Mouse (Mus musculus) ES-E14 (cell line): ENCODE results near the gene Heyl. TPM values are rescaled to one million over a fixed set of nuclear protein-coding genes. Genes with fewer than 3 reads are reported as not detected.

Experiments
- DNase-seq: peaks from one replicate; pipeline ENCODE4 v3.0.0-alpha.2; 2013; ENCODE audit warnings: low read depth, low spot score
- H3K27ac ChIP-seq: 2 replicates; pipeline ENCODE4 v1.5.1; 2012; ENCODE audit warnings: low read depth, mild to moderate bottlenecking, low read length, moderate library complexity, mixed read lengths; ENCODE audit not compliant: poor library complexity, insufficient read depth, severe bottlenecking
- H3K36me3 ChIP-seq: 2 replicates; pipeline ENCODE4 v1.6.1; 2012; ENCODE audit warnings: mild to moderate bottlenecking, low read length, moderate library complexity, mixed read lengths; ENCODE audit not compliant: control insufficient read depth, poor library complexity, insufficient read depth, severe bottlenecking
- H3K4me1 ChIP-seq, 2 experiments: fragments of 150-350 bp in 1 of 2; sonication (generic) in 1 of 2; 2 replicates each; pipeline ENCODE4 v1.6.1; 2012; ENCODE audit warnings: low read length in 2 of 2, mild to moderate bottlenecking in 1 of 2, mixed read lengths in 1 of 2; ENCODE audit not compliant: control insufficient read depth in 2 of 2, insufficient read depth in 2 of 2, poor library complexity in 1 of 2
- H3K4me3 ChIP-seq, 2 experiments: fragments of 150-350 bp in 1 of 2; sonication (generic) in 1 of 2; 2 replicates each; pipeline ENCODE4 v1.5.1; 2012; ENCODE audit warnings: low read length in 2 of 2, low read depth in 1 of 2, mild to moderate bottlenecking in 1 of 2, mixed read lengths in 1 of 2; ENCODE audit not compliant: insufficient read depth in 1 of 2, poor library complexity in 1 of 2, severe bottlenecking in 1 of 2
- H3K9ac ChIP-seq: 2 replicates; pipeline ENCODE4 v1.6.1; 2012; ENCODE audit warnings: low read depth, mild to moderate bottlenecking, low read length, mixed read lengths; ENCODE audit not compliant: poor library complexity, insufficient read depth, severe bottlenecking
- H3K9me3 ChIP-seq: fragments of 150-350 bp; sonication (generic); 2 replicates; pipeline ENCODE4 v1.6.1; 2012; ENCODE audit warnings: low read depth, mild to moderate bottlenecking, low read length; ENCODE audit not compliant: control insufficient read depth, insufficient read depth
- CHD2 ChIP-seq: IDR thresholded peaks from 2 replicates; pipeline ENCODE4 v1.6.1; 2014; ENCODE audit warnings: mild to moderate bottlenecking, low read depth, low read length, inconsistent platforms
- HCFC1 ChIP-seq: IDR thresholded peaks from 2 replicates; pipeline ENCODE4 v1.6.1; 2012; ENCODE audit warnings: low read length, inconsistent platforms, borderline replicate concordance; ENCODE audit not compliant: insufficient read depth
- MAFK ChIP-seq: IDR thresholded peaks from 2 replicates; pipeline ENCODE4 v1.6.1; 2014; ENCODE audit warnings: mild to moderate bottlenecking, low read depth, low read length, inconsistent platforms; ENCODE audit not compliant: insufficient read depth
- ZC3H11A ChIP-seq: IDR thresholded peaks from 2 replicates; pipeline ENCODE4 v1.6.1; 2012; ENCODE audit warnings: low read depth, mild to moderate bottlenecking, inconsistent platforms, low read length, borderline replicate concordance
- ZNF384 ChIP-seq: IDR thresholded peaks from 2 replicates; pipeline ENCODE4 v1.6.1; 2012; ENCODE audit warnings: low read depth, low read length, inconsistent platforms
- in situ Hi-C, 2 experiments: fragments of 600-800 bp; cut with MboI; formaldehyde crosslinking; loops; one replicate each; pipeline ENCODE4 v1.15.1; 2025; ENCODE audit warnings: low sequenced_read_pairs in 2 of 2, inconsistent platforms in 1 of 2; ENCODE audit not compliant: unreplicated experiment in 2 of 2
- total RNA-seq: library from RNA; depleted of rRNA; stranded (reverse); fragments of 300-350 nt; gene quantifications from 2 replicates; pipeline ENCODE4 v1.2.3, GENCODE M21; 2012

The Heyl gene
- total RNA-seq, 1 experiment = not detected

- no peak overlapping the region for H3K27ac ChIP-seq
- in situ Hi-C loops = no loop called here
- TF ChIP-seq HCFC1 (no peak), ZNF384 (no peak), MAFK (no peak), CHD2 (no peak), ZC3H11A (no peak)
- no peak overlapping the region for H3K4me3 ChIP-seq
- no peaks in the 10 kb centered on the region for H3K36me3 ChIP-seq
- H3K9me3 ChIP-seq = no peaks in the 10 kb centered on the region
- no peak for DNase-seq
- no peak overlapping the region for H3K9ac ChIP-seq
- H3K4me1 ChIP-seq = no peaks in the 10 kb centered on the region
Observed at GRCm38 (mm10) chr4:123246651-123247050, 13.3 kb downstream of the Heyl start.

- H3K27ac ChIP-seq = no peak overlapping the region
- DNase-seq = no peak
- no peak overlapping the region for H3K4me3 ChIP-seq
- no peak overlapping the region for H3K9ac ChIP-seq
- H3K4me1 ChIP-seq = no peaks in the 10 kb centered on the region
- no peak for TF ChIP-seq MAFK
- TF ChIP-seq HCFC1 = no peak
- TF ChIP-seq ZC3H11A = no peak
- no peak for TF ChIP-seq ZNF384
- no peak for TF ChIP-seq CHD2
- no peaks in the 10 kb centered on the region for H3K36me3 ChIP-seq
- no peaks in the 10 kb centered on the region for H3K9me3 ChIP-seq
- in situ Hi-C loops = no loop called here
Observed at GRCm38 (mm10) chr4:123247147-123247880, 14.0 kb downstream of the Heyl start.

GRCm38 (mm10) chr4:123248971-123249567 is 15.7 kb downstream of the Heyl start:
- Histone ChIP-seq H3K4me3 (no peak overlapping the region), H3K4me1 (no peaks in the 10 kb centered on the region), H3K36me3 (no peaks in the 10 kb centered on the region), H3K9me3 (no peaks in the 10 kb centered on the region), H3K27ac (no peak overlapping the region), H3K9ac (no peak overlapping the region)
- no peak for TF ChIP-seq MAFK
- DNase-seq = no peak
- in situ Hi-C loops = no loop called here

- in situ Hi-C loops = loop anchor here in 1 of 2 experiments (10.0 kb wide), 1 partner anchor 97 kb away; no protein-coding TSS in a partner anchor
- DNase-seq = no peak
- H3K4me1 ChIP-seq = no peaks in the 10 kb centered on the region
- no peak overlapping the region for H3K27ac ChIP-seq
- no peaks in the 10 kb centered on the region for H3K36me3 ChIP-seq
- no peak for TF ChIP-seq ZC3H11A
- no peak for TF ChIP-seq MAFK
- no peak for TF ChIP-seq ZNF384
- TF ChIP-seq HCFC1 = no peak
- TF ChIP-seq CHD2 = no peak
- no peaks in the 10 kb centered on the region for H3K9me3 ChIP-seq
- H3K9ac ChIP-seq = no peak overlapping the region
- H3K4me3 ChIP-seq = no peak overlapping the region
Observed at GRCm38 (mm10) chr4:123252214-123252613, 18.9 kb downstream of the Heyl start.

GRCm38 (mm10) chr4:123254617-123255016 is 21.3 kb downstream of the Heyl start:
- no peak overlapping the region for H3K4me3 ChIP-seq
- no peaks in the 10 kb centered on the region for H3K9me3 ChIP-seq
- in situ Hi-C loops = loop anchor here in 1 of 2 experiments (10.0 kb wide), 1 partner anchor 100 kb away; no protein-coding TSS in a partner anchor
- TF ChIP-seq CHD2 = no peak
- no peak for TF ChIP-seq ZNF384
- TF ChIP-seq ZC3H11A = peak; percentile 47; the same call in 1 of the 2 replicates
- TF ChIP-seq MAFK = no peak
- no peak for TF ChIP-seq HCFC1
- H3K4me1 ChIP-seq = no peaks in the 10 kb centered on the region
- DNase-seq = peak; percentile 33
- H3K27ac ChIP-seq = no peak overlapping the region
- no peak overlapping the region for H3K9ac ChIP-seq
- no peaks in the 10 kb centered on the region for H3K36me3 ChIP-seq
